Mouse (Mus musculus) embryonic facial prominence, embryonic 11.5 days (tissue): ENCODE data around the gene Vmn1r197. TPM values are rescaled to one million over a fixed set of nuclear protein-coding genes. Genes with fewer than 3 reads are reported as not detected.
"Not testable (repeated sequence)": the region's sequence is repeated elsewhere in the genome, so short reads cannot be mapped to it uniquely, and the experiment has no call there.

ENCODE experiments used
- ATAC-seq: fragments of 200-750 bp; cut with Nextera tagmentation; replicated peaks from 2 replicates; pipeline ENCODE4 v1.8.0; 2017; ENCODE audit warnings: low read depth; ENCODE audit not compliant: insufficient number of reproducible peaks, low FRiP score, low TSS enrichment
- DNase-seq: peaks from one replicate; pipeline ENCODE4 v3.0.0-alpha.2; 2015; ENCODE audit warnings: low spot score
- H3K27ac ChIP-seq: fragments of 300-500 bp; sonication (generic); replicated peaks from 2 replicates; pipeline ENCODE4 v1.5.1; 2014; ENCODE audit warnings: mild to moderate bottlenecking, low read depth, low read length, control low read depth
- H3K27me3 ChIP-seq: fragments of 300-500 bp; sonication (generic); 2 replicates; pipeline ENCODE4 v1.6.1; 2014; ENCODE audit warnings: mild to moderate bottlenecking, low read length, moderate library complexity, mixed read lengths; ENCODE audit not compliant: control insufficient read depth, insufficient read depth
- H3K36me3 ChIP-seq: fragments of 300-500 bp; sonication (generic); replicated peaks from 2 replicates; pipeline ENCODE4 v1.6.1; 2014; ENCODE audit warnings: low read depth, mild to moderate bottlenecking, low read length, moderate library complexity, mixed read lengths; ENCODE audit not compliant: control insufficient read depth, insufficient read depth
- H3K4me1 ChIP-seq: fragments of 300-500 bp; sonication (generic); 2 replicates; pipeline ENCODE4 v1.6.1; 2014; ENCODE audit warnings: low read length, mixed read lengths; ENCODE audit not compliant: control insufficient read depth, insufficient read depth
- H3K4me2 ChIP-seq: fragments of 300-500 bp; sonication (generic); 2 replicates; pipeline ENCODE4 v1.6.1; 2014; ENCODE audit warnings: low read depth, mild to moderate bottlenecking, control low read depth, low read length, moderate library complexity
- H3K4me3 ChIP-seq: fragments of 300-500 bp; sonication (generic); 2 replicates; pipeline ENCODE4 v1.5.1; 2014; ENCODE audit warnings: low read depth, low read length, control low read depth
- H3K9ac ChIP-seq: fragments of 300-500 bp; sonication (generic); replicated peaks from 2 replicates; pipeline ENCODE4 v1.6.1; 2014; ENCODE audit warnings: mild to moderate bottlenecking, control low read depth, low read length
- H3K9me3 ChIP-seq: fragments of 300-500 bp; sonication (generic); replicated peaks from 2 replicates; pipeline ENCODE4 v1.6.1; 2016; ENCODE audit warnings: mild to moderate bottlenecking, low read length, inconsistent platforms, mixed read lengths; ENCODE audit not compliant: control insufficient read depth
- WGBS: fragments of 180-500 bp; shearing (Covaris S2); extraction: QIAGEN DNeasy Blood & Tissue Kit; methylation state at CpG from one replicate; pipeline ENCODE4 v1.1.7; 2014; 5-methylcytosine and 5-hydroxymethylcytosine counted together
- polyA plus RNA-seq: library from polyadenylated mRNA; unstranded; fragments of >200 nt; fragmentation: Nextera tagmentation; extraction: Ambion mirVana; gene quantifications from 2 replicates; pipeline ENCODE4 v1.2.1, GENCODE M21; 2014

Gene Vmn1r197
- polyA plus RNA-seq = not detected in 2 replicates

- no peak for DNase-seq
- H3K27me3 ChIP-seq = no peaks in the 10 kb centered on the region
- H3K9ac ChIP-seq = no peak within 1 kb of the TSS
- no peaks in the 10 kb centered on the region for H3K9me3 ChIP-seq
- no peak within 1 kb of the TSS for H3K4me3 ChIP-seq
- H3K36me3 ChIP-seq = no peaks in the 10 kb centered on the region
- no peaks in the 10 kb centered on the region for H3K4me1 ChIP-seq
- H3K4me2 ChIP-seq = no peak within 1 kb of the TSS
- ATAC-seq = no peak
- no peak within 1 kb of the TSS for H3K27ac ChIP-seq
These were observed at the start of gene Vmn1r197 for GRCm38 (mm10) chr13:22324289-22324688. Gene Vmn1r197, plus strand, starts transcription at chr13:22324589.

- no peak overlapping the region for H3K27ac ChIP-seq
- H3K27me3 ChIP-seq = no peaks in the 10 kb centered on the region
- 75% methylated on average over 2 of the region's 2 CpGs for WGBS
- no peaks in the 10 kb centered on the region for H3K4me1 ChIP-seq
- ATAC-seq = no peak
- H3K9ac ChIP-seq = no peak overlapping the region
- DNase-seq = no peak
- H3K36me3 ChIP-seq = no peaks in the 10 kb centered on the region
- H3K4me2 ChIP-seq = no peak overlapping the region
- no peak overlapping the region for H3K4me3 ChIP-seq
- H3K9me3 ChIP-seq = no peaks in the 10 kb centered on the region
These were observed 39.8 kb upstream of the Vmn1r197 start for GRCm38 (mm10) chr13:22284578-22284977.

GRCm38 (mm10) chr13:22289620-22290019 lies 34.8 kb upstream of the Vmn1r197 start, which contains the start of gene Vmn1r196:
Gene Vmn1r196, plus strand, starts transcription at chr13:22289920.
- no peak within 1 kb of the TSS for H3K4me3 ChIP-seq
- no peaks in the 10 kb centered on the region for H3K9me3 ChIP-seq
- DNase-seq (no peak), ATAC-seq (no peak)
- H3K9ac ChIP-seq = no peak within 1 kb of the TSS
- no peaks in the 10 kb centered on the region for H3K36me3 ChIP-seq
- H3K4me2 ChIP-seq = no peak within 1 kb of the TSS
- no peak within 1 kb of the TSS for H3K27ac ChIP-seq
- WGBS = 66% methylated on average over 2 of the region's 2 CpGs
- H3K27me3 ChIP-seq = no peaks in the 10 kb centered on the region
- H3K4me1 ChIP-seq = no peaks in the 10 kb centered on the region

- not testable (repeated sequence) for H3K9ac ChIP-seq, H3K27ac ChIP-seq, ATAC-seq, H3K4me1 ChIP-seq, H3K4me3 ChIP-seq, H3K9me3 ChIP-seq, DNase-seq, H3K4me2 ChIP-seq, H3K36me3 ChIP-seq, H3K27me3 ChIP-seq
- WGBS = 91% methylated on average over 5 of the region's 5 CpGs
These were observed 16.3 kb upstream of the Vmn1r197 start for GRCm38 (mm10) chr13:22308075-22308474.

GRCm38 (mm10) chr13:22315361-22315760 lies 9.0 kb upstream of the Vmn1r197 start:
- H3K4me2 ChIP-seq = no peak overlapping the region
- H3K36me3 ChIP-seq = no peaks in the 10 kb centered on the region
- no peak for DNase-seq
- no peak for ATAC-seq
- no peaks in the 10 kb centered on the region for H3K9me3 ChIP-seq
- H3K27ac ChIP-seq = no peak overlapping the region
- no peak overlapping the region for H3K4me3 ChIP-seq
- no peaks in the 10 kb centered on the region for H3K27me3 ChIP-seq
- WGBS = 79% methylated on average over 2 of the region's 2 CpGs
- no peak overlapping the region for H3K9ac ChIP-seq
- H3K4me1 ChIP-seq = no peaks in the 10 kb centered on the region

GRCm38 (mm10) chr13:22317366-22317765 lies 7.0 kb upstream of the Vmn1r197 start:
- no peaks in the 10 kb centered on the region for H3K9me3 ChIP-seq
- DNase-seq = no peak
- H3K4me3 ChIP-seq = no peak overlapping the region
- no peaks in the 10 kb centered on the region for H3K4me1 ChIP-seq
- H3K4me2 ChIP-seq = no peak overlapping the region
- H3K9ac ChIP-seq = no peak overlapping the region
- ATAC-seq = no peak
- no peaks in the 10 kb centered on the region for H3K36me3 ChIP-seq
- H3K27me3 ChIP-seq = no peaks in the 10 kb centered on the region
- 83% methylated on average over 2 of the region's 2 CpGs for WGBS
- no peak overlapping the region for H3K27ac ChIP-seq

- no peak for ATAC-seq
These were observed 4.3 kb upstream of the Vmn1r197 start for GRCm38 (mm10) chr13:22320091-22320490.

GRCm38 (mm10) chr13:22333269-22333668 lies 8.9 kb downstream of the Vmn1r197 start:
- 75% methylated on average over 2 of the region's 2 CpGs for WGBS
- no peak overlapping the region for H3K27ac ChIP-seq
- no peak overlapping the region for H3K4me2 ChIP-seq
- DNase-seq (no peak), ATAC-seq (no peak)
- no peak overlapping the region for H3K9ac ChIP-seq
- H3K27me3 ChIP-seq = no peaks in the 10 kb centered on the region
- H3K4me1 ChIP-seq = no peaks in the 10 kb centered on the region
- no peaks in the 10 kb centered on the region for H3K9me3 ChIP-seq
- H3K36me3 ChIP-seq = no peaks in the 10 kb centered on the region
- H3K4me3 ChIP-seq = no peak overlapping the region

More at GRCm38 (mm10) chr13:22320091-22320490, 4.3 kb upstream of the Vmn1r197 start:
- Histone ChIP-seq H3K9ac (no peak overlapping the region), H3K4me2 (no peak overlapping the region), H3K4me3 (no peak overlapping the region), H3K27me3 (no peaks in the 10 kb centered on the region), H3K4me1 (no peaks in the 10 kb centered on the region), H3K9me3 (no peaks in the 10 kb centered on the region), H3K36me3 (no peaks in the 10 kb centered on the region), H3K27ac (no peak overlapping the region)
- no peak for DNase-seq
